In the genomic region with DNA sequence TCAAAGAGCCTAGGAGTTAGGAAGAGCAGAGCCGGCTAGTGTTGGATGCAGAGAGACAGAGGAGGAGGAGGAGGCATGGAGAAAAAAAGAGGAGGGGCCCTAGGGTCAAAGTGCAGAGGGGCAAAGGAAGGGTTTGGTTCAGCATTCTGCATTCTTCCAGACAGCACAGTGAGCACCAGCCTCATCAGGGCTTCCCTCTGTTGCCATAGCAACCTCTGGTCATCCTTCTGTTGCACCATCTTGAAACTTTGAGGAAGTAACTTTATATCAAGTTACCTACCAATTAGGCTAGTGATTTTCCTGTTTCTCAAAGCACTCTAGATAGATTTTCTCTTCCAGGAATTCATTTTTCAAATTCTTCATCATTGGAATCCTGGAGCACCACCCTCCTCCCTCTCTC, we compare ENCODE assay signal across 27 mouse cellular contexts. TPM values are rescaled to one million over a fixed set of nuclear protein-coding genes. Genes with fewer than 3 reads are reported as not detected.
DNase-seq lines count a peak whose midpoint lies in the region; ATAC-seq lines count a peak whose summit lies in the region.
"Had no signal": no experiment of that assay in that cellular context is flagged by ENCODE, and none has a peak within 500 bp of the region (broad histone marks: within the 10 kb centered on the region; RNA-seq: fewer than 3 reads in every experiment).

No protein-coding gene starts in this region.

- DNase-seq in hindbrain, embryonic 10.5 days (ENCODE audit: low spot score) = no peak
- peak; percentile 42 for DNase-seq in A20 (ENCODE audit: low read depth, low spot score)
- DNase-seq in brain, adult 2 months (ENCODE audit: low read depth, low spot score) = peak; percentile 4
- DNase-seq in spleen, postnatal 14 days (ENCODE audit: low spot score in 2 of 2) = no peak
- DNase-seq in spleen, postnatal 36 days (ENCODE audit: low spot score in 2 of 2) = no peak
- DNase-seq: cerebellum, adult 18-20 months; cerebellum, postnatal 25 days; gastrocnemius, postnatal 25 days; heart, postnatal 36 days; kidney, adult 9 months; kidney, postnatal 36 days; liver; lung, postnatal 4 days; right cerebral cortex, postnatal 14 days; thymus, postnatal 36 days had no signal

- no peak for ATAC-seq in hindbrain, embryonic 13.5 days (ENCODE audit: low FRiP score)
- ATAC-seq in limb, embryonic 12.5 days (ENCODE audit: insufficient number of reproducible peaks, insufficient read depth, low FRiP score, low TSS enrichment, low read depth) = no peak
- ATAC-seq in intestine, embryonic 16.5 days = no peak

- H3K4me1 ChIP-seq in hindbrain, embryonic 10.5 days (replicated peaks) = peaks cover 12% of the 10 kb centered on the region
- no peaks in the 10 kb centered on the region for H3K4me1 ChIP-seq in hindbrain, embryonic 13.5 days (replicated peaks)
- H3K4me1 ChIP-seq in limb, embryonic 12.5 days (replicated peaks) = peaks cover 28% of the 10 kb centered on the region
- no peaks in the 10 kb centered on the region for H3K4me1 ChIP-seq in intestine, embryonic 16.5 days (ENCODE audit: control insufficient read depth, insufficient read depth, low read length)
- H3K4me1 ChIP-seq: forebrain, embryonic 12.5 days; heart, embryonic 15.5 days; hindbrain, embryonic 15.5 days; liver, embryonic 15.5 days; lung, embryonic 15.5 days; midbrain, embryonic 12.5 days; neural tube, embryonic 12.5 days had no signal

- H3K4me3 ChIP-seq in hindbrain, embryonic 10.5 days = no peak overlapping the region
- no peak overlapping the region for H3K4me3 ChIP-seq in hindbrain, embryonic 13.5 days
- no peak overlapping the region for H3K4me3 ChIP-seq in limb, embryonic 12.5 days (replicated peaks)
- H3K4me3 ChIP-seq in intestine, embryonic 16.5 days (ENCODE audit: low read length) = no peak overlapping the region
- H3K4me3 ChIP-seq: embryonic facial prominence, embryonic 13.5 days; erythroblast, embryonic 14.5 days; forebrain, embryonic 12.5 days; heart, embryonic 15.5 days; hindbrain, embryonic 15.5 days; liver, embryonic 15.5 days; lung, embryonic 15.5 days; midbrain, embryonic 12.5 days; neural tube, embryonic 12.5 days had no signal

- no peak overlapping the region for H3K9ac ChIP-seq in hindbrain, embryonic 13.5 days
- H3K9ac ChIP-seq in limb, embryonic 12.5 days (replicated peaks) = no peak overlapping the region
- H3K9ac ChIP-seq in intestine, embryonic 16.5 days (ENCODE audit: low read depth, low read length) = no peak overlapping the region
- H3K9ac ChIP-seq: embryonic facial prominence, embryonic 13.5 days; forebrain, embryonic 12.5 days; heart, embryonic 15.5 days; hindbrain, embryonic 15.5 days; liver, embryonic 15.5 days; lung, embryonic 15.5 days; midbrain, embryonic 12.5 days; neural tube, embryonic 12.5 days had no signal

- H3K9me3 ChIP-seq in hindbrain, embryonic 10.5 days = peaks cover 6% of the 10 kb centered on the region; the same call in 1 of the 2 replicates
- H3K9me3 ChIP-seq in hindbrain, embryonic 13.5 days = no peaks in the 10 kb centered on the region
- H3K9me3 ChIP-seq in limb, embryonic 12.5 days = peaks cover 9% of the 10 kb centered on the region
- peaks cover 2% of the 10 kb centered on the region; the same call in 1 of the 2 replicates for H3K9me3 ChIP-seq in intestine, embryonic 16.5 days (ENCODE audit: control insufficient read depth, low read length)
- H3K9me3 ChIP-seq: forebrain, embryonic 12.5 days; heart, embryonic 15.5 days; hindbrain, embryonic 15.5 days; liver, embryonic 15.5 days; midbrain, embryonic 12.5 days had no signal

- H3K4me2 ChIP-seq in hindbrain, embryonic 13.5 days = no peak overlapping the region
- no peak overlapping the region for H3K4me2 ChIP-seq in limb, embryonic 12.5 days
- H3K4me2 ChIP-seq in intestine, embryonic 16.5 days (ENCODE audit: low read depth, low read length) = no peak overlapping the region
- H3K4me2 ChIP-seq: embryonic facial prominence, embryonic 13.5 days; forebrain, embryonic 12.5 days; heart, embryonic 15.5 days; hindbrain, embryonic 15.5 days; liver, embryonic 15.5 days; lung, embryonic 15.5 days; midbrain, embryonic 12.5 days; neural tube, embryonic 12.5 days had no signal

- WGBS in hindbrain, embryonic 10.5 days = 29% methylated on average over 1 of the region's 1 CpGs
- WGBS in hindbrain, embryonic 13.5 days = 25% methylated on average over 1 of the region's 1 CpGs
- WGBS in limb, embryonic 12.5 days = 91% methylated on average over 1 of the region's 1 CpGs
- WGBS in intestine, embryonic 16.5 days = 39% methylated on average over 1 of the region's 1 CpGs

- no peaks in the 10 kb centered on the region for H3K27me3 ChIP-seq in hindbrain, embryonic 10.5 days (ENCODE audit: insufficient read depth, poor library complexity, severe bottlenecking)
- no peaks in the 10 kb centered on the region for H3K27me3 ChIP-seq in hindbrain, embryonic 13.5 days
- H3K27me3 ChIP-seq in limb, embryonic 12.5 days = no peaks in the 10 kb centered on the region
- no peaks in the 10 kb centered on the region for H3K27me3 ChIP-seq in intestine, embryonic 16.5 days (replicated peaks; ENCODE audit: control insufficient read depth, insufficient read depth, low read length)
- H3K27me3 ChIP-seq: embryonic facial prominence, embryonic 13.5 days; forebrain, embryonic 12.5 days; heart, embryonic 15.5 days; hindbrain, embryonic 15.5 days; liver, embryonic 15.5 days; lung, embryonic 15.5 days; neural tube, embryonic 12.5 days had no signal

- H3K27ac ChIP-seq in hindbrain, embryonic 10.5 days = peak overlapping the region; percentile 43; the same call in 1 of the 2 replicates
- H3K27ac ChIP-seq in hindbrain, embryonic 13.5 days = no peak overlapping the region
- peak overlapping the region; percentile 81; the same call in 1 of the 2 replicates for H3K27ac ChIP-seq in limb, embryonic 12.5 days
- no peak overlapping the region for H3K27ac ChIP-seq in intestine, embryonic 16.5 days (ENCODE audit: low read length)
- H3K27ac ChIP-seq: embryonic facial prominence, embryonic 13.5 days; forebrain, embryonic 12.5 days; heart, embryonic 15.5 days; hindbrain, embryonic 15.5 days; liver, embryonic 15.5 days; lung, embryonic 15.5 days; midbrain, embryonic 12.5 days; neural tube, embryonic 12.5 days had no signal

- H3K36me3 ChIP-seq in hindbrain, embryonic 10.5 days = no peaks in the 10 kb centered on the region
- no peaks in the 10 kb centered on the region for H3K36me3 ChIP-seq in hindbrain, embryonic 13.5 days
- H3K36me3 ChIP-seq in limb, embryonic 12.5 days = no peaks in the 10 kb centered on the region
- no peaks in the 10 kb centered on the region for H3K36me3 ChIP-seq in intestine, embryonic 16.5 days (ENCODE audit: control insufficient read depth, insufficient read depth, low read length)
- H3K36me3 ChIP-seq: embryonic facial prominence, embryonic 13.5 days; forebrain, embryonic 12.5 days; heart, embryonic 15.5 days; hindbrain, embryonic 15.5 days; liver, embryonic 15.5 days; lung, embryonic 15.5 days; midbrain, embryonic 12.5 days; neural tube, embryonic 12.5 days had no signal

RNA-seq across cellular contexts. Expression of a gene that starts 18.3 kb away (rescaled TPM):
- polyA plus RNA-seq in hindbrain, embryonic 10.5 days (2016; fragmentation: Nextera tagmentation; extraction: Ambion mirVana) = 4.8 and 5.0 TPM in 2 replicates
- polyA plus RNA-seq in hindbrain, embryonic 13.5 days (2015; fragmentation: Nextera tagmentation; extraction: Ambion mirVana) = 2.2 and 3.7 TPM in 2 replicates
- 43.8 and 52.8 TPM in 2 replicates for polyA plus RNA-seq in limb, embryonic 12.5 days (2016; fragmentation: Nextera tagmentation; extraction: Ambion mirVana)
- 12.2 and 13.6 TPM in 2 replicates for polyA plus RNA-seq in intestine, embryonic 16.5 days (2015; fragmentation: Nextera tagmentation; extraction: Ambion mirVana)

Comparison
In these comparisons a context has a peak if more than half of its experiments do, and no peak if none do; other contexts are left out.
1. H3K27ac ChIP-seq: peak in hindbrain, embryonic 10.5 days (single experiment) and limb, embryonic 12.5 days (single experiment); none in hindbrain, embryonic 13.5 days (single experiment) and intestine, embryonic 16.5 days (single experiment).
2. DNase-seq: peak in A20 (single experiment) and brain, adult 2 months (single experiment); none in hindbrain, embryonic 10.5 days (single experiment), spleen, postnatal 14 days (0 of 2) and spleen, postnatal 36 days (0 of 2).